Mouse (Mus musculus): ENCODE measurements around the gene Catsper3. TPM values are rescaled to one million over a fixed set of nuclear protein-coding genes. Genes with fewer than 3 reads are reported as not detected.

The Catsper3 gene
- total and polyA plus RNA-seq, 3 experiments, result not detected

- ATAC-seq (ENCODE audit: extremely low read depth, insufficient number of reproducible peaks, low FRiP score, poor library complexity, severe bottlenecking) (no peak), DNase-seq (ENCODE audit: low spot score) (no peak)
- Histone ChIP-seq H3K4me1 (ENCODE audit: insufficient read depth, low read depth, low read length) (peaks cover 9% of the 10 kb centered on the region), H3K27me3 (ENCODE audit: insufficient read depth, low read length) (no peaks in the 10 kb centered on the region), H3K36me3 (replicated peaks) (peaks cover 11% of the 10 kb centered on the region), H3K4me3 (ENCODE audit: low read depth, low read length) (no peak overlapping the region), H3K9me3 (replicated peaks) (no peaks in the 10 kb centered on the region)
- TF ChIP-seq TAL1 (conservative IDR thresholded peaks at IDR 0.05; ENCODE audit: low read depth, low read length) (no peak), CTCF (IDR thresholded peaks at IDR 0.05; ENCODE audit: low read depth, low read length) (no peak), GATA2 (IDR thresholded peaks at IDR 0.05; ENCODE audit: borderline replicate concordance, low read depth, low read length) (no peak), GATA1 (IDR thresholded peaks at IDR 0.05; ENCODE audit: borderline replicate concordance, low read length) (no peak), POLR2AphosphoS5 (IDR thresholded peaks at IDR 0.05; ENCODE audit: insufficient replicate concordance, low read depth, low read length) (no peak)
Observed at GRCm38 (mm10) chr13:55761486-55761885, 22.9 kb upstream of the Catsper3 start.

- H3K4me3 ChIP-seq (ENCODE audit: low read depth, low read length), result no peak overlapping the region
- no peak for DNase-seq (ENCODE audit: low spot score)
- no peak for ATAC-seq (ENCODE audit: extremely low read depth, insufficient number of reproducible peaks, low FRiP score, poor library complexity, severe bottlenecking)
- no peaks in the 10 kb centered on the region for H3K27me3 ChIP-seq (ENCODE audit: insufficient read depth, low read length)
- H3K36me3 ChIP-seq (replicated peaks), result peaks cover 10% of the 10 kb centered on the region
- no peaks in the 10 kb centered on the region for H3K9me3 ChIP-seq (replicated peaks)
- no peaks in the 10 kb centered on the region for H3K4me1 ChIP-seq (ENCODE audit: insufficient read depth, low read depth, low read length)
- TF ChIP-seq GATA1 (IDR thresholded peaks at IDR 0.05; ENCODE audit: borderline replicate concordance, low read length), result no peak
Observed at GRCm38 (mm10) chr13:55774352-55774751, 10.0 kb upstream of the Catsper3 start.

- H3K4me1 ChIP-seq (ENCODE audit: insufficient read depth, low read depth, low read length), result no peaks in the 10 kb centered on the region
- no peak for TF ChIP-seq GATA1 (IDR thresholded peaks at IDR 0.05; ENCODE audit: borderline replicate concordance, low read length)
- TF ChIP-seq TAL1 (conservative IDR thresholded peaks at IDR 0.05; ENCODE audit: low read depth, low read length), result no peak
- no peak for TF ChIP-seq POLR2AphosphoS5 (IDR thresholded peaks at IDR 0.05; ENCODE audit: insufficient replicate concordance, low read depth, low read length)
- TF ChIP-seq CTCF (IDR thresholded peaks at IDR 0.05; ENCODE audit: low read depth, low read length), result no peak
- no peak for TF ChIP-seq GATA2 (IDR thresholded peaks at IDR 0.05; ENCODE audit: borderline replicate concordance, low read depth, low read length)
- no peaks in the 10 kb centered on the region for H3K9me3 ChIP-seq (replicated peaks)
- peaks cover 10% of the 10 kb centered on the region for H3K36me3 ChIP-seq (replicated peaks)
- DNase-seq (ENCODE audit: low spot score) (no peak), ATAC-seq (ENCODE audit: extremely low read depth, insufficient number of reproducible peaks, low FRiP score, poor library complexity, severe bottlenecking) (no peak)
- H3K27me3 ChIP-seq (ENCODE audit: insufficient read depth, low read length), result no peaks in the 10 kb centered on the region
- H3K4me3 ChIP-seq (ENCODE audit: low read depth, low read length), result no peak overlapping the region
Observed at GRCm38 (mm10) chr13:55775056-55775455, 9.3 kb upstream of the Catsper3 start.

GRCm38 (mm10) chr13:55786120-55786519 is 1.8 kb downstream of the Catsper3 start:
- no peak overlapping the region for H3K4me3 ChIP-seq (ENCODE audit: low read depth, low read length)
- ATAC-seq (ENCODE audit: extremely low read depth, insufficient number of reproducible peaks, low FRiP score, poor library complexity, severe bottlenecking), result no peak
- no peaks in the 10 kb centered on the region for H3K36me3 ChIP-seq (replicated peaks)
- TF ChIP-seq TAL1 (conservative IDR thresholded peaks at IDR 0.05; ENCODE audit: low read depth, low read length) (no peak), POLR2AphosphoS5 (IDR thresholded peaks at IDR 0.05; ENCODE audit: insufficient replicate concordance, low read depth, low read length) (no peak), GATA1 (IDR thresholded peaks at IDR 0.05; ENCODE audit: borderline replicate concordance, low read length) (no peak), GATA2 (IDR thresholded peaks at IDR 0.05; ENCODE audit: borderline replicate concordance, low read depth, low read length) (no peak), CTCF (IDR thresholded peaks at IDR 0.05; ENCODE audit: low read depth, low read length) (no peak)
- no peaks in the 10 kb centered on the region for H3K9me3 ChIP-seq (replicated peaks)
- H3K4me1 ChIP-seq (ENCODE audit: insufficient read depth, low read depth, low read length), result no peaks in the 10 kb centered on the region
- no peak for DNase-seq (ENCODE audit: low spot score)
- H3K27me3 ChIP-seq (ENCODE audit: insufficient read depth, low read length), result no peaks in the 10 kb centered on the region

DNA sequence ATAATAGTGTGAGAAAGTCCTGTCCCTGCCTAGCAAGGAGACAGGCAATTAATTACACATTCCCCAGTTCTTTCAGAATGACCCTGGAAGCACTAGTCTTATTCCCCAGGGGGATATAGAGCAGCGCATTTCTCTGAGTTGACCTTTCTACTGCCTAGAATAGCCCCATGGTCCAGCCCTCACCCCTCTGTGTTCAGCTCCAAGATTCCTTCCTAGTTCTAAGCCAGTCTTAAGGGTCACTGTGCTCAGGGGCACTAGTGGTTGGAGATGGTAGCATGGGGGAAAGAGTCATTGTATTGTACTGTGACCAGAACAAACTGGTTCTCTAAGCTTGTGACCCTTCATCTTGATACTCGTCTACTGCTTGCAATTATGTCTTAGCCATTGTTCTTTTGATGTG is 16.9 kb downstream of the Catsper3 start:
- no peaks in the 10 kb centered on the region for H3K9me3 ChIP-seq (replicated peaks)
- H3K4me1 ChIP-seq (ENCODE audit: insufficient read depth, low read depth, low read length), result no peaks in the 10 kb centered on the region
- H3K4me3 ChIP-seq (ENCODE audit: low read depth, low read length), result no peak overlapping the region
- H3K36me3 ChIP-seq (replicated peaks), result no peaks in the 10 kb centered on the region
- DNase-seq (ENCODE audit: low spot score) (no peak), ATAC-seq (ENCODE audit: extremely low read depth, insufficient number of reproducible peaks, low FRiP score, poor library complexity, severe bottlenecking) (no peak)
- TF ChIP-seq GATA1 (IDR thresholded peaks at IDR 0.05; ENCODE audit: borderline replicate concordance, low read length), result no peak
- no peak for TF ChIP-seq POLR2AphosphoS5 (IDR thresholded peaks at IDR 0.05; ENCODE audit: insufficient replicate concordance, low read depth, low read length)
- no peak for TF ChIP-seq GATA2 (IDR thresholded peaks at IDR 0.05; ENCODE audit: borderline replicate concordance, low read depth, low read length)
- TF ChIP-seq CTCF (IDR thresholded peaks at IDR 0.05; ENCODE audit: low read depth, low read length), result no peak
- no peak for TF ChIP-seq TAL1 (conservative IDR thresholded peaks at IDR 0.05; ENCODE audit: low read depth, low read length)
- peaks cover 9% of the 10 kb centered on the region for H3K27me3 ChIP-seq (ENCODE audit: insufficient read depth, low read length)

GRCm38 (mm10) chr13:55803973-55804372 is 19.6 kb downstream of the Catsper3 start:
- Histone ChIP-seq H3K9me3 (replicated peaks) (no peaks in the 10 kb centered on the region), H3K4me3 (ENCODE audit: low read depth, low read length) (no peak overlapping the region), H3K4me1 (ENCODE audit: insufficient read depth, low read depth, low read length) (no peaks in the 10 kb centered on the region), H3K36me3 (replicated peaks) (no peaks in the 10 kb centered on the region), H3K27me3 (ENCODE audit: insufficient read depth, low read length) (peaks cover 7% of the 10 kb centered on the region)
- TF ChIP-seq GATA2 (IDR thresholded peaks at IDR 0.05; ENCODE audit: borderline replicate concordance, low read depth, low read length), result no peak
- no peak for TF ChIP-seq POLR2AphosphoS5 (IDR thresholded peaks at IDR 0.05; ENCODE audit: insufficient replicate concordance, low read depth, low read length)
- no peak for TF ChIP-seq GATA1 (IDR thresholded peaks at IDR 0.05; ENCODE audit: borderline replicate concordance, low read length)
- TF ChIP-seq CTCF (IDR thresholded peaks at IDR 0.05; ENCODE audit: low read depth, low read length), result no peak
- TF ChIP-seq TAL1 (conservative IDR thresholded peaks at IDR 0.05; ENCODE audit: low read depth, low read length), result no peak
- ATAC-seq (ENCODE audit: extremely low read depth, insufficient number of reproducible peaks, low FRiP score, poor library complexity, severe bottlenecking), result no peak
- no peak for DNase-seq (ENCODE audit: low spot score)
